Mouse (Mus musculus) testis, adult 2 months (tissue): ENCODE data around the gene Klhl25. TPM values are rescaled to one million over a fixed set of nuclear protein-coding genes. Genes with fewer than 3 reads are reported as not detected.
"Not testable (repeated sequence)": the region's sequence is repeated elsewhere in the genome, so short reads cannot be mapped to it uniquely, and the experiment has no call there.

ENCODE experiments used
- H3K27ac ChIP-seq: fragments of 200-500 bp; 2 replicates; pipeline ENCODE4 v1.5.1; 2012; ENCODE audit warnings: low read depth, low read length; ENCODE audit not compliant: control insufficient read depth, insufficient read depth
- H3K27me3 ChIP-seq: fragments of 200-500 bp; 2 replicates; pipeline ENCODE4 v1.6.1; 2012; ENCODE audit warnings: mild to moderate bottlenecking, low read length, moderate library complexity; ENCODE audit not compliant: control insufficient read depth, insufficient read depth
- H3K36me3 ChIP-seq: fragments of 200-500 bp; 2 replicates; pipeline ENCODE4 v1.6.1; 2012; ENCODE audit warnings: mild to moderate bottlenecking, low read length; ENCODE audit not compliant: control insufficient read depth, insufficient read depth
- H3K4me1 ChIP-seq: fragments of 200-500 bp; 2 replicates; pipeline ENCODE4 v1.6.1; 2012; ENCODE audit warnings: low read length; ENCODE audit not compliant: control insufficient read depth, insufficient read depth
- H3K4me3 ChIP-seq: fragments of 200-500 bp; 2 replicates; pipeline ENCODE4 v1.5.1; 2012; ENCODE audit warnings: low read depth, mild to moderate bottlenecking, low read length, moderate library complexity, mixed read lengths; ENCODE audit not compliant: control insufficient read depth
- CTCF ChIP-seq: fragments of 200-500 bp; IDR thresholded peaks from 2 replicates; pipeline ENCODE4 v1.5.1; 2012; ENCODE audit warnings: low read depth, mild to moderate bottlenecking, inconsistent platforms, low read length, moderate library complexity; ENCODE audit not compliant: control insufficient read depth, insufficient read depth, insufficient replicate concordance
- POLR2A ChIP-seq: fragments of 200-500 bp; IDR thresholded peaks from 2 replicates; pipeline ENCODE4 v1.6.1; 2012; ENCODE audit warnings: low read depth, mild to moderate bottlenecking, inconsistent platforms, low read length, moderate library complexity; ENCODE audit not compliant: control insufficient read depth
- polyA plus RNA-seq: library from polyadenylated mRNA; depleted of rRNA; stranded (reverse); fragments of >200 nt; gene quantifications from 2 replicates; pipeline ENCODE4 v1.2.3, GENCODE M21; 2012

Gene Klhl25
- polyA plus RNA-seq, 1 experiment: 46.7 TPM

GRCm38 (mm10) chr7:75865026-75865425, 16.9 kb downstream of the Klhl25 start:
- H3K4me3 ChIP-seq: no peak overlapping the region
- no peaks in the 10 kb centered on the region for H3K36me3 ChIP-seq

DNA sequence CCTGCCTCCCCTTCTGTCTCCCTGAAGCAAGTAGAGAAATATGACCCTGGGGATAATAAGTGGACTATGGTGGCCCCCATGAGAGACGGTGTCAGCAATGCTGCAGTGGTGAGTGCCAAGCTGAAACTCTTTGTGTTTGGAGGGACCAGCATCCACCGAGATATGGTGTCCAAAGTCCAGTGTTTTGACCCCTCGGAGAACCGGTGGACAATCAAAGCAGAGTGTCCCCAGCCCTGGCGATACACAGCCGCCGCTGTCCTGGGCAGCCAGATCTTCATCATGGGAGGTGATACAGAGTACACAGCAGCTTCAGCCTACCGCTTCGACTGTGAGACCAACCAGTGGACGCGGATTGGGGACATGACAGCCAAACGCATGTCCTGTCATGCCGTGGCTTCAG, 18.4 kb downstream of the Klhl25 start:
- Histone ChIP-seq H3K27me3 (no peaks in the 10 kb centered on the region), H3K4me1 (no peaks in the 10 kb centered on the region), H3K27ac (no peak overlapping the region), H3K4me3 (no peak overlapping the region), H3K36me3 (no peaks in the 10 kb centered on the region)
- TF ChIP-seq CTCF: no peak
- TF ChIP-seq POLR2A: no peak

More at GRCm38 (mm10) chr7:75865026-75865425, 16.9 kb downstream of the Klhl25 start:
- TF ChIP-seq CTCF (no peak), POLR2A (no peak)
- H3K4me1 ChIP-seq: no peaks in the 10 kb centered on the region
- no peak overlapping the region for H3K27ac ChIP-seq
- no peaks in the 10 kb centered on the region for H3K27me3 ChIP-seq

- Histone ChIP-seq H3K36me3 (no peaks in the 10 kb centered on the region), H3K27me3 (no peaks in the 10 kb centered on the region), H3K4me3 (no peak overlapping the region), H3K4me1 (no peaks in the 10 kb centered on the region), H3K27ac (no peak overlapping the region)
- TF ChIP-seq CTCF: no peak
- TF ChIP-seq POLR2A: no peak
These were observed 20.6 kb downstream of the Klhl25 start for GRCm38 (mm10) chr7:75868687-75869086.

DNA sequence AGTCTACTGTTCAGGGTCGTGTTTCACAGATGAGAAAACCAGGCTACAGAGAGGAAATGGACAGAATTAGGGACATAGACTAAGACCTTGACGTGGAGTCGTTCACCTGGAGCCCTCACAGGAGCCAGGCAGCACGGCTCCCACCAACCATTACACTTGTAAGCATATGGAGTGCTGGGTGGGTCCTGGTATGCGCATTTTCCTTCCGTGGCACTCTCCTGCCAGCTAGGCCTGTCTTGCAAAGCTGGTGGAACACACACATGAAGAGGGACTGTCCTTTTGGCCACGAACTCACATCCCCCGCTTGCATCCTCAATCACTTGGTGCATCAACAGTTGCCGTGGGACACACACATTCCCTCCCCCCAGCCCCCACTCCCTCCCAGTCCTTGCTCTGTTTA, 22.4 kb downstream of the Klhl25 start:
- no peak for TF ChIP-seq POLR2A
- TF ChIP-seq CTCF: no peak
- Histone ChIP-seq H3K4me3 (no peak overlapping the region), H3K27me3 (no peaks in the 10 kb centered on the region), H3K4me1 (no peaks in the 10 kb centered on the region), H3K36me3 (no peaks in the 10 kb centered on the region), H3K27ac (no peak overlapping the region)

DNA sequence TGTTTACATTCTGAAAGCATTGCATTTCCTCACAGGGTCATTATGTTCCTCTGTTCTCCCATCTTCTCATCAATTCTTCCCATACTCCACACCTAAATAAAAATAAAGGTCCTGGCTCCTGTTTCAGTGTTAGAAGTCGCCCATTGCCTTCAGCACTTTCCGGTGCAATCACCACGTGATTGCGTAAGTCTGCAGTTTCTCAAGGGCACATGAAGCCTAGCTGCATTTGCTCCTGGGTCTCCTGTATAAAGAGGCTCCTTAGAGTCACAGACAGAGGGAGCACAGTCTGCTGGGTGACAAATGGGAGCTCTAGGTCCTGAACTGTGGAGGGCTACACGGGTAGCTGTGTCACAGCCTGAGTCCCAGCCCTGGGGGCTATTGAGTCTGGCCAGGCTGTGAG, 24.1 kb downstream of the Klhl25 start:
- H3K27ac ChIP-seq: no peak overlapping the region
- no peak overlapping the region for H3K4me3 ChIP-seq
- H3K4me1 ChIP-seq: no peaks in the 10 kb centered on the region
- TF ChIP-seq POLR2A (no peak), CTCF (no peak)
- no peaks in the 10 kb centered on the region for H3K27me3 ChIP-seq
- no peaks in the 10 kb centered on the region for H3K36me3 ChIP-seq

DNA sequence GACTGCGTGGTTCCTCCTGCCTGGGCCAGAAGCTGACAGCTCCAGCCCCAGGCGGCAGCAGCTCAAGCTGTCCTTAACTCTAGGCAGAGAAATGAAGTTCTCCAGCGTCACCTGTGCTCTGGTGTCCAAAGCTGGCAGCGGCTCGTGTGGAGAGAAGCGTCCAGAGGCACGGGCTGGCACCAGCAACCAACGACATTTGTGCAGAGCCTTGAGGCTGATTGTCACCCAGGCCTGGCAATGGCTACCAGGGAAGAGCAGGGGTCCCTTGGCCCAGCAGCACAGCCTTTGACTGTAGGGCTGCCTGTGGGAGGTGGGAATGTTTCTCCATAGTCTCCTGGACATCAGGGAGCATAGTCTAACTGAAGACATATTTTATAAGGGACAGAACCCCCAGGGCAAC, 24.6 kb downstream of the Klhl25 start:
- Histone ChIP-seq H3K4me1 (no peaks in the 10 kb centered on the region), H3K27ac (no peak overlapping the region), H3K4me3 (no peak overlapping the region), H3K36me3 (no peaks in the 10 kb centered on the region), H3K27me3 (no peaks in the 10 kb centered on the region)
- TF ChIP-seq POLR2A: no peak
- no peak for TF ChIP-seq CTCF

DNA sequence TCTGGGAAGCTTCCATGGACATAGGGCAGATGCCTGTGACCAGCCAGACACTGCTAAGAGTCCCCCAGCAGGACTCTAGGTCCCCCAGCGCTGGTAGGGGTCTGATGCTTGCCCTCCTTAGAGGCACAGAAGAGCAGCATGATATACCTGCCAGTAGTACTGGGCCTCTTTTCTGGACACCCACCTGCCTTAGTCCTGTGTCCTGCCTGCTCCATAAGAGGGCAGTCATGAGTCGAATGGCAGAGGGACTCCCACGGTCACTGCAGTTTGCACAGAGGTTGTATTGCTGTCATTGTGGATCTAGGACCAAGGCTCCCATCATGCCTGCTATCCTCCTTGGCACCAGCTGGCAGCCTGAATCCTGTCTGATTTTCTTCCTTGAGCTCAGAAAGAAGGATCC, 25.1 kb downstream of the Klhl25 start:
- no peak for TF ChIP-seq POLR2A
- peak; percentile 23; the same call in 1 of the 2 replicates for TF ChIP-seq CTCF
- no peaks in the 10 kb centered on the region for H3K4me1 ChIP-seq
- H3K36me3 ChIP-seq: no peaks in the 10 kb centered on the region
- no peak overlapping the region for H3K27ac ChIP-seq
- no peaks in the 10 kb centered on the region for H3K27me3 ChIP-seq
- H3K4me3 ChIP-seq: no peak overlapping the region

DNA sequence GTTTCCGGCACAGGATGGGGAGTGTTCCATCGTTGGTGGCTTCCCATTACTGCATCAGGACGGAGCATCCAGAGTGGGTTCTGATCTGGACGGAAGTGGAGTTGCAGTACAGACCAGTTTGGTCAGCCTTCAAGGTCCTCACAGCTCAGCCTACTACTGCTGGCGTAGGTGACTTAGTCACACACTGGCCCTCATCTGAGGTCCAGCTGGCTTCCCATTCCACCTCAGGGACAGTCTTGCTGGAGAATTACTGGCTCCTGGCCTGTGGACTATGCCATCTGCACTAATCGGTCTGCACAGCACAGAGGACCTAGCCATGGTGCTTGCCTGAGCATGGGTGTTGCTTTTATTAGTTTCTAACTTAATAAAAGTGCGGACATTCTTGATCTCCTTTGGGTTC, 25.6 kb downstream of the Klhl25 start:
- H3K4me1 ChIP-seq: no peaks in the 10 kb centered on the region

GRCm38 (mm10) chr7:75879436-75879835, 31.3 kb downstream of the Klhl25 start:
- H3K27ac ChIP-seq, H3K4me1 ChIP-seq, H3K27me3 ChIP-seq, H3K4me3 ChIP-seq, H3K36me3 ChIP-seq: not testable (repeated sequence)

More for the DNA sequence above, 25.6 kb downstream of the Klhl25 start:
- H3K36me3 ChIP-seq: no peaks in the 10 kb centered on the region
- H3K27me3 ChIP-seq: no peaks in the 10 kb centered on the region
- TF ChIP-seq POLR2A (no peak), CTCF (no peak)
- H3K27ac ChIP-seq: no peak overlapping the region
- no peak overlapping the region for H3K4me3 ChIP-seq
